Mouse (Mus musculus): ENCODE measurements around the gene Olfr273. TPM values are rescaled to one million over a fixed set of nuclear protein-coding genes. Genes with fewer than 3 reads are reported as not detected.
"Not testable (repeated sequence)": the region's sequence is repeated elsewhere in the genome, so short reads cannot be mapped to it uniquely, and the experiment has no call there.

Gene Olfr273
- polyA plus RNA-seq (2014; fragmentation: Nextera tagmentation; extraction: Ambion mirVana) = not detected in 2 replicates

- H3K36me3 ChIP-seq (ENCODE audit: control insufficient read depth, insufficient read depth, low read length) = no peaks in the 10 kb centered on the region
- H3K9ac ChIP-seq (ENCODE audit: low read depth, low read length) = no peak within 1 kb of the TSS
- 78% methylated on average over 1 of the region's 1 CpGs for WGBS
- no peak for DNase-seq (ENCODE audit: low spot score)
- no peak within 1 kb of the TSS for H3K4me3 ChIP-seq (ENCODE audit: low read depth, low read length)
- no peaks in the 10 kb centered on the region for H3K4me1 ChIP-seq (ENCODE audit: control insufficient read depth, insufficient read depth, low read length)
- no peaks in the 10 kb centered on the region for H3K27me3 ChIP-seq (replicated peaks; ENCODE audit: control insufficient read depth, insufficient read depth, low read length)
- no peak within 1 kb of the TSS for H3K4me2 ChIP-seq (ENCODE audit: low read depth, low read length)
- H3K9me3 ChIP-seq (ENCODE audit: control insufficient read depth, low read length) = no peaks in the 10 kb centered on the region
- H3K27ac ChIP-seq (replicated peaks; ENCODE audit: low read depth, low read length) = no peak within 1 kb of the TSS
- no peak for ATAC-seq (ENCODE audit: low read depth)
Measured at GRCm38 (mm10) chr4:52859136-52859535, at the start of gene Olfr273. Olfr273 (minus strand) TSS chr4:52859236.

GRCm38 (mm10) chr4:52864156-52864555 is 5.1 kb upstream of the Olfr273 start:
- H3K36me3 ChIP-seq (ENCODE audit: control insufficient read depth, insufficient read depth, low read length) = no peaks in the 10 kb centered on the region
- H3K4me1 ChIP-seq (ENCODE audit: control insufficient read depth, insufficient read depth, low read length) = no peaks in the 10 kb centered on the region
- no peaks in the 10 kb centered on the region for H3K27me3 ChIP-seq (replicated peaks; ENCODE audit: control insufficient read depth, insufficient read depth, low read length)
- DNase-seq (ENCODE audit: low spot score) (no peak), ATAC-seq (ENCODE audit: low read depth) (no peak)
- H3K27ac ChIP-seq (replicated peaks; ENCODE audit: low read depth, low read length) = no peak overlapping the region
- no peak overlapping the region for H3K4me2 ChIP-seq (ENCODE audit: low read depth, low read length)
- no peaks in the 10 kb centered on the region for H3K9me3 ChIP-seq (ENCODE audit: control insufficient read depth, low read length)
- no peak overlapping the region for H3K4me3 ChIP-seq (ENCODE audit: low read depth, low read length)
- 90% methylated on average over 9 of the region's 9 CpGs for whole genome bisulfite sequencing
- no peak overlapping the region for H3K9ac ChIP-seq (ENCODE audit: low read depth, low read length)

- Histone ChIP-seq H3K4me1 (ENCODE audit: control insufficient read depth, insufficient read depth, low read length) (no peaks in the 10 kb centered on the region), H3K27ac (replicated peaks; ENCODE audit: low read depth, low read length) (no peak overlapping the region), H3K9me3 (ENCODE audit: control insufficient read depth, low read length) (no peaks in the 10 kb centered on the region), H3K4me2 (ENCODE audit: low read depth, low read length) (no peak overlapping the region), H3K4me3 (ENCODE audit: low read depth, low read length) (no peak overlapping the region), H3K36me3 (ENCODE audit: control insufficient read depth, insufficient read depth, low read length) (no peaks in the 10 kb centered on the region), H3K9ac (ENCODE audit: low read depth, low read length) (no peak overlapping the region), H3K27me3 (replicated peaks; ENCODE audit: control insufficient read depth, insufficient read depth, low read length) (no peaks in the 10 kb centered on the region)
- WGBS = 90% methylated on average over 5 of the region's 5 CpGs
- ATAC-seq (ENCODE audit: low read depth) = no peak
- no peak for DNase-seq (ENCODE audit: low spot score)
Measured at GRCm38 (mm10) chr4:52849672-52850071, 9.4 kb downstream of the Olfr273 start.

- H3K9me3 ChIP-seq (ENCODE audit: control insufficient read depth, low read length) = no peaks in the 10 kb centered on the region
- WGBS = 62% methylated on average over 4 of the region's 4 CpGs
- H3K4me1 ChIP-seq (ENCODE audit: control insufficient read depth, insufficient read depth, low read length) = no peaks in the 10 kb centered on the region
- no peak for ATAC-seq (ENCODE audit: low read depth)
- H3K9ac ChIP-seq (ENCODE audit: low read depth, low read length) = no peak overlapping the region
- no peak overlapping the region for H3K4me2 ChIP-seq (ENCODE audit: low read depth, low read length)
- no peak overlapping the region for H3K4me3 ChIP-seq (ENCODE audit: low read depth, low read length)
- no peaks in the 10 kb centered on the region for H3K36me3 ChIP-seq (ENCODE audit: control insufficient read depth, insufficient read depth, low read length)
- H3K27ac ChIP-seq (replicated peaks; ENCODE audit: low read depth, low read length) = no peak overlapping the region
- DNase-seq (ENCODE audit: low spot score) = no peak
- no peaks in the 10 kb centered on the region for H3K27me3 ChIP-seq (replicated peaks; ENCODE audit: control insufficient read depth, insufficient read depth, low read length)
Measured at GRCm38 (mm10) chr4:52849039-52849635, 9.9 kb downstream of the Olfr273 start.

GRCm38 (mm10) chr4:52845411-52845810 is 13.6 kb downstream of the Olfr273 start:
- ATAC-seq (ENCODE audit: low read depth); H3K9ac ChIP-seq (ENCODE audit: low read depth, low read length); H3K27me3 ChIP-seq (replicated peaks; ENCODE audit: control insufficient read depth, insufficient read depth, low read length); H3K27ac ChIP-seq (replicated peaks; ENCODE audit: low read depth, low read length); H3K4me3 ChIP-seq (ENCODE audit: low read depth, low read length); H3K9me3 ChIP-seq (ENCODE audit: control insufficient read depth, low read length); DNase-seq (ENCODE audit: low spot score); H3K36me3 ChIP-seq (ENCODE audit: control insufficient read depth, insufficient read depth, low read length); H3K4me1 ChIP-seq (ENCODE audit: control insufficient read depth, insufficient read depth, low read length); H3K4me2 ChIP-seq (ENCODE audit: low read depth, low read length): not testable (repeated sequence)
- WGBS = 52% methylated on average over 1 of the region's 1 CpGs

- Histone ChIP-seq H3K9ac (ENCODE audit: low read depth, low read length) (no peak overlapping the region), H3K4me2 (ENCODE audit: low read depth, low read length) (no peak overlapping the region), H3K4me3 (ENCODE audit: low read depth, low read length) (no peak overlapping the region), H3K9me3 (ENCODE audit: control insufficient read depth, low read length) (no peaks in the 10 kb centered on the region), H3K4me1 (ENCODE audit: control insufficient read depth, insufficient read depth, low read length) (no peaks in the 10 kb centered on the region), H3K27me3 (replicated peaks; ENCODE audit: control insufficient read depth, insufficient read depth, low read length) (no peaks in the 10 kb centered on the region), H3K27ac (replicated peaks; ENCODE audit: low read depth, low read length) (no peak overlapping the region), H3K36me3 (ENCODE audit: control insufficient read depth, insufficient read depth, low read length) (no peaks in the 10 kb centered on the region)
- no peak for DNase-seq (ENCODE audit: low spot score)
- whole genome bisulfite sequencing = 92% methylated on average over 11 of the region's 11 CpGs
- no peak for ATAC-seq (ENCODE audit: low read depth)
Measured at GRCm38 (mm10) chr4:52821375-52821774, 37.7 kb downstream of the Olfr273 start.

- no peaks in the 10 kb centered on the region for H3K36me3 ChIP-seq (ENCODE audit: control insufficient read depth, insufficient read depth, low read length)
- no peak within 1 kb of the TSS for H3K4me2 ChIP-seq (ENCODE audit: low read depth, low read length)
- DNase-seq (ENCODE audit: low spot score) (no peak), ATAC-seq (ENCODE audit: low read depth) (no peak)
- no peak within 1 kb of the TSS for H3K27ac ChIP-seq (replicated peaks; ENCODE audit: low read depth, low read length)
- 82% methylated on average over 2 of the region's 2 CpGs for WGBS
- no peaks in the 10 kb centered on the region for H3K4me1 ChIP-seq (ENCODE audit: control insufficient read depth, insufficient read depth, low read length)
- H3K4me3 ChIP-seq (ENCODE audit: low read depth, low read length) = no peak within 1 kb of the TSS
- no peaks in the 10 kb centered on the region; the same call in 1 of the 2 replicates for H3K27me3 ChIP-seq (replicated peaks; ENCODE audit: control insufficient read depth, insufficient read depth, low read length)
- H3K9ac ChIP-seq (ENCODE audit: low read depth, low read length) = no peak within 1 kb of the TSS
- H3K9me3 ChIP-seq (ENCODE audit: control insufficient read depth, low read length) = no peaks in the 10 kb centered on the region
Measured at GRCm38 (mm10) chr4:52814304-52814703, 44.7 kb downstream of the Olfr273 start, which contains the start of gene Olfr275. Olfr275 (plus strand) TSS chr4:52814604.

- Histone ChIP-seq H3K36me3 (ENCODE audit: control insufficient read depth, insufficient read depth, low read length) (no peaks in the 10 kb centered on the region), H3K9me3 (ENCODE audit: control insufficient read depth, low read length) (no peaks in the 10 kb centered on the region), H3K4me2 (ENCODE audit: low read depth, low read length) (no peak overlapping the region), H3K4me1 (ENCODE audit: control insufficient read depth, insufficient read depth, low read length) (no peaks in the 10 kb centered on the region), H3K27ac (replicated peaks; ENCODE audit: low read depth, low read length) (no peak overlapping the region), H3K4me3 (ENCODE audit: low read depth, low read length) (no peak overlapping the region), H3K27me3 (replicated peaks; ENCODE audit: control insufficient read depth, insufficient read depth, low read length) (no peaks in the 10 kb centered on the region; the same call in 1 of the 2 replicates), H3K9ac (ENCODE audit: low read depth, low read length) (no peak overlapping the region)
- no peak for ATAC-seq (ENCODE audit: low read depth)
- 34% methylated on average over 2 of the region's 2 CpGs for WGBS
- peak; percentile 35 for DNase-seq (ENCODE audit: low spot score)
Measured at GRCm38 (mm10) chr4:52811871-52812270, 47.2 kb downstream of the Olfr273 start.

All from embryonic facial prominence, embryonic 14.5 days (tissue).